Mouse (Mus musculus) limb, embryonic 11.5 days (tissue): ENCODE measurements around the gene Cd200r1. TPM values are rescaled to one million over a fixed set of nuclear protein-coding genes. Genes with fewer than 3 reads are reported as not detected.

Experiments
- ATAC-seq: fragments of 200-750 bp; cut with Nextera tagmentation; 2 replicates; pipeline ENCODE4 v1.8.0; 2017; ENCODE audit warnings: low read depth; ENCODE audit not compliant: insufficient number of reproducible peaks, low FRiP score, low TSS enrichment
- DNase-seq: peaks from one replicate; pipeline ENCODE4 v3.0.0-alpha.2; 2015; ENCODE audit warnings: low spot score
- H3K27ac ChIP-seq: fragments of 300-500 bp; sonication (generic); replicated peaks from 2 replicates; pipeline ENCODE4 v1.5.1; 2014; ENCODE audit warnings: low read depth, mild to moderate bottlenecking, low read length
- H3K27me3 ChIP-seq: fragments of 300-500 bp; sonication (generic); 2 replicates; pipeline ENCODE4 v1.6.1; 2014; ENCODE audit warnings: mild to moderate bottlenecking, low read length, mixed read lengths; ENCODE audit not compliant: control insufficient read depth, insufficient read depth
- H3K36me3 ChIP-seq: fragments of 300-500 bp; sonication (generic); 2 replicates; pipeline ENCODE4 v1.6.1; 2014; ENCODE audit warnings: mild to moderate bottlenecking, low read length, moderate library complexity, mixed read lengths; ENCODE audit not compliant: control insufficient read depth, insufficient read depth
- H3K4me1 ChIP-seq: fragments of 300-500 bp; sonication (generic); 2 replicates; pipeline ENCODE4 v1.6.1; 2014; ENCODE audit warnings: low read length, mixed read lengths; ENCODE audit not compliant: control insufficient read depth, insufficient read depth
- H3K4me2 ChIP-seq: fragments of 300-500 bp; sonication (generic); 2 replicates; pipeline ENCODE4 v1.6.1; 2014; ENCODE audit warnings: low read depth, mild to moderate bottlenecking, moderate library complexity; ENCODE audit not compliant: severe bottlenecking
- H3K4me3 ChIP-seq: fragments of 300-500 bp; sonication (generic); 2 replicates; pipeline ENCODE4 v1.5.1; 2014; ENCODE audit warnings: low read depth, low read length
- H3K9ac ChIP-seq: fragments of 300-500 bp; sonication (generic); 2 replicates; pipeline ENCODE4 v1.6.1; 2014; ENCODE audit warnings: mild to moderate bottlenecking, low read length
- H3K9me3 ChIP-seq: fragments of 300-500 bp; sonication (generic); 2 replicates; pipeline ENCODE4 v1.6.1; 2016; ENCODE audit warnings: low read length; ENCODE audit not compliant: control insufficient read depth
- WGBS: fragments of 180-500 bp; shearing (Covaris S2); extraction: QIAGEN DNeasy Blood & Tissue Kit; methylation state at CpG from one replicate; pipeline ENCODE4 v1.1.7; 2014; 5-methylcytosine and 5-hydroxymethylcytosine counted together
- polyA plus RNA-seq: library from polyadenylated mRNA; unstranded; fragments of >200 nt; fragmentation: Nextera tagmentation; extraction: Ambion mirVana; gene quantifications from 2 replicates; pipeline ENCODE4 v1.2.1, GENCODE M21; 2014

Gene Cd200r1
- polyA plus RNA-seq, 1 experiment from 2014 or later, result 0.32 TPM

- Histone ChIP-seq H3K4me1 (peaks cover 6% of the 10 kb centered on the region), H3K27me3 (no peaks in the 10 kb centered on the region), H3K4me2 (peak within 1 kb of the TSS; percentile 77), H3K9ac (peak within 1 kb of the TSS; percentile 92), H3K27ac (peak within 1 kb of the TSS; percentile 90), H3K36me3 (no peaks in the 10 kb centered on the region), H3K9me3 (no peaks in the 10 kb centered on the region), H3K4me3 (peak within 1 kb of the TSS; percentile 88)
- DNase-seq (peak; percentile 91), ATAC-seq (peak; percentile 95)
- under 1% methylated on average over 47 of the region's 47 CpGs for WGBS
These were observed 19.5 kb upstream of the Cd200r1 start, which contains the start of gene Gtpbp8 for GRCm38 (mm10) chr16:44745866-44746562. Gtpbp8 (minus strand) TSS chr16:44746363.

DNA sequence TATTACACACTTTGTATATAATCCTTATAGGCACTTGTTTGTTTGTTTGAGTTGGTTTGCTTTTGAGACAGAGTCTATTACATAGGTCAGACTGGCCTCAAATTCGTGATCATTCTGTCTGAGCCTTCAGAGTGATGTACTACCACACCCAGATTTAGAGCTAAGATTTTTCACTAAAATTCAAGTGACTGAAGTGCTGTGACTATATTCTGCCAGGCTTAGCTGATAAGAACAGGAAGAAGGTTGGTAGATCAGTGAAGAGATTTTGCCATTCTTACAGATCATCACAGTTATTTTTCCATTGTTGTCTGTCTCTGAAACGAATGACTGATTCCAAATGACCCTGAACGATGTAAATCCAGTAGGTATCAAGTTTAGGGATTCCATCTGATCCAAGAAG is 17.5 kb upstream of the Cd200r1 start:
- Histone ChIP-seq H3K9me3 (no peaks in the 10 kb centered on the region), H3K9ac (no peak overlapping the region), H3K4me3 (no peak overlapping the region), H3K27ac (no peak overlapping the region), H3K27me3 (no peaks in the 10 kb centered on the region), H3K36me3 (no peaks in the 10 kb centered on the region), H3K4me2 (no peak overlapping the region), H3K4me1 (peaks cover 6% of the 10 kb centered on the region)
- DNase-seq (no peak), ATAC-seq (no peak)
- 59% methylated on average over 3 of the region's 3 CpGs for WGBS

DNA sequence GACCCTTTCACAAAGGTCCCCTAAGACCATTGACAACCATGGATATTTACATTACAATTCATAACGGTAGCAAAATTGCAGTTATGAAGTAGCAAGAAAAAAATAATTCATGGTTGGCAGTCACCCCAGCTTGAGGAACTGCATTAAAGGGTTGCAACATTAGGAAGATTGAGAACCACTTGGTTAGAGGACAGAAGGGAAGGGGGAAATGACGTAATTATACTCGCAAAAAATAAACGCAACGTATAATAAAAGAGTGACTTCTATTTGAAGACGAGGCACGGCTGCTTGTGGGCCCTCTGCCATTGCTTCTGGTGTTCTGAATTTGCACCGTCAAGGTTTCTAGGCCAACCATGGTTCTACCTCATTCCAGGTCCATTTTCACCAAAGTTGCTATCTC is 7.8 kb upstream of the Cd200r1 start:
- H3K9me3 ChIP-seq, result no peaks in the 10 kb centered on the region
- ATAC-seq, result no peak
- DNase-seq, result no peak
- no peaks in the 10 kb centered on the region for H3K36me3 ChIP-seq
- H3K4me2 ChIP-seq, result no peak overlapping the region
- no peaks in the 10 kb centered on the region for H3K27me3 ChIP-seq
- H3K4me3 ChIP-seq, result no peak overlapping the region
- no peak overlapping the region for H3K27ac ChIP-seq
- no peaks in the 10 kb centered on the region for H3K4me1 ChIP-seq
- no peak overlapping the region for H3K9ac ChIP-seq
- WGBS, result 91% methylated on average over 8 of the region's 8 CpGs

- Histone ChIP-seq H3K4me3 (no peak overlapping the region), H3K4me2 (no peak overlapping the region), H3K4me1 (no peaks in the 10 kb centered on the region), H3K9ac (no peak overlapping the region), H3K27me3 (no peaks in the 10 kb centered on the region), H3K36me3 (no peaks in the 10 kb centered on the region), H3K9me3 (no peaks in the 10 kb centered on the region), H3K27ac (no peak overlapping the region)
- WGBS, result 78% methylated on average over 1 of the region's 1 CpGs
- ATAC-seq (no peak), DNase-seq (no peak)
These were observed 3.7 kb upstream of the Cd200r1 start for GRCm38 (mm10) chr16:44761811-44762210.

DNA sequence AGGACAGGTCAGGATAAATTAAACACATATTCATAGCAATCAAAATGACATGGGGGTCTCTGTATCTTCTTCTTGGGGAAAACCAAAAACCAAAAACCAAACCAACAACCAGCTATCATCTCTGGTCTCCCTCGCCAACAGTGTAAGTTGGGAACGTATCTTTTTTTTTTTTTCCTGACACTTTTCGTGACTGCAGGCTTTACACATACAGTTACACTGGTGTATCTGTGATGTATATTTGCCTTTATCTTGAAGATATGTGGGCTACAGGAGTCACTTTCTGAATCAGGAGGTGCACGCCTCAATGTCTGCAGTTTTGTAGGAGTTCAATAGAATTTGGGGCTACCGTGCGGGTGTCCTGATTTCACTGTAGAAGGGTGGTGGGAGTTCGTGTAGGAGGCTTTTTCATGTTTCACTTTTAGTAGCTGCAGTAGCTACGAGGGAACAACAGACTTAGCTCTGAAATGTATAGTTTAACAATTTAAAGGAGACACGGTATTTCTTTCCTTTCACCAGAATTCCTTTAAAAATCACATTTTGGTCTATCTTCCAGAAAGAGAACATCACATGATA is 870 bp downstream of the Cd200r1 start:
- ATAC-seq (no peak), DNase-seq (no peak)
- Histone ChIP-seq H3K9ac (no peak overlapping the region), H3K36me3 (no peaks in the 10 kb centered on the region), H3K4me1 (no peaks in the 10 kb centered on the region), H3K27me3 (no peaks in the 10 kb centered on the region), H3K27ac (no peak overlapping the region), H3K4me3 (no peak overlapping the region), H3K4me2 (no peak overlapping the region), H3K9me3 (no peaks in the 10 kb centered on the region)
- WGBS, result 87% methylated on average over 9 of the region's 9 CpGs

- H3K36me3 ChIP-seq, result no peaks in the 10 kb centered on the region
- H3K4me3 ChIP-seq, result no peak overlapping the region
- DNase-seq (no peak), ATAC-seq (no peak)
- H3K9ac ChIP-seq, result no peak overlapping the region
- H3K9me3 ChIP-seq, result no peaks in the 10 kb centered on the region
- H3K27me3 ChIP-seq, result no peaks in the 10 kb centered on the region
- H3K27ac ChIP-seq, result no peak overlapping the region
- 83% methylated on average over 7 of the region's 7 CpGs for WGBS
- no peaks in the 10 kb centered on the region for H3K4me1 ChIP-seq
- H3K4me2 ChIP-seq, result no peak overlapping the region
These were observed 2.0 kb downstream of the Cd200r1 start for GRCm38 (mm10) chr16:44767506-44767905.

DNA sequence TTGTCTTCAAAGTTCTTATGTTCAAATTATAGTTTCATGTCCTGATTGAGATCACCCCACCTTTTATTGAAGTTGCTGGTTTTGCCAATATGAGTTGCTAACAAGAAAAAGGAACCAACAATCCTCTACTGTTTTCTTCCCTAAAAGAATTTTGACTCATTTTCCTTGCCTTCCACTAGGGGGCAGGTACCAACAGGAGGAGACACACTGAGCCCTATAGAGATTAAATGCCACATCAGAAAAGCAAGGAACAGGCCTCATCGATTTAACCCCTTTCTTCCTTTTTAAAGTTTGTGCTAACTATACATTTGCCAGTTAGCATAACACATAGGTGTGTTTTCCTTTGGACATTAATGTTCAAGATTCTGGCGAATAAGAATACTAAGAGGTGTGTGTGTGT is 2.4 kb downstream of the Cd200r1 start:
- Histone ChIP-seq H3K36me3 (no peaks in the 10 kb centered on the region), H3K9ac (no peak overlapping the region), H3K9me3 (no peaks in the 10 kb centered on the region), H3K4me3 (no peak overlapping the region), H3K27me3 (no peaks in the 10 kb centered on the region), H3K27ac (no peak overlapping the region), H3K4me1 (no peaks in the 10 kb centered on the region), H3K4me2 (no peak overlapping the region)
- peak; percentile 59; the same call in 1 of the 2 replicates for ATAC-seq
- WGBS, result 50% methylated on average over 2 of the region's 2 CpGs
- no peak for DNase-seq

GRCm38 (mm10) chr16:44772577-44772976 is 7.0 kb downstream of the Cd200r1 start:
- Histone ChIP-seq H3K4me1 (no peaks in the 10 kb centered on the region), H3K9me3 (no peaks in the 10 kb centered on the region), H3K9ac (no peak overlapping the region), H3K4me2 (no peak overlapping the region), H3K27ac (no peak overlapping the region), H3K36me3 (no peaks in the 10 kb centered on the region), H3K27me3 (no peaks in the 10 kb centered on the region), H3K4me3 (no peak overlapping the region)
- 76% methylated on average over 6 of the region's 6 CpGs for WGBS
- no peak for ATAC-seq
- DNase-seq, result no peak
